Mouse (Mus musculus): ENCODE results near the gene Tub.

GRCm38 (mm10) chr7:109028204-109028603 is 78.1 kb downstream of the Tub start:
- TF ChIP-seq CTCF (IDR thresholded peaks at IDR 0.05; ENCODE audit: low read depth, low read length) = peak; percentile 46; the same call in 1 of the 2 replicates
- no peak for TF ChIP-seq GATA1 (IDR thresholded peaks at IDR 0.05; ENCODE audit: borderline replicate concordance, low read length)
- TF ChIP-seq POLR2AphosphoS5 (IDR thresholded peaks at IDR 0.05; ENCODE audit: insufficient replicate concordance, low read depth, low read length) = no peak
- TF ChIP-seq TAL1 (conservative IDR thresholded peaks at IDR 0.05; ENCODE audit: low read depth, low read length) = no peak
- no peak for TF ChIP-seq GATA2 (IDR thresholded peaks at IDR 0.05; ENCODE audit: borderline replicate concordance, low read depth, low read length)

Measured in G1E (cell line).